Mouse (Mus musculus) embryonic fibroblast, embryonic 13.5 days (primary cell): Measurements from ENCODE around the gene Nbeal1.

ENCODE experiments used
- CTCF ChIP-seq: IDR thresholded peaks from 2 replicates; pipeline ENCODE4 v1.5.1; 2011; ENCODE audit warnings: mild to moderate bottlenecking, control low read depth, low read length, moderate library complexity, borderline replicate concordance; ENCODE audit not compliant: insufficient read depth
- POLR2A ChIP-seq: IDR thresholded peaks from 2 replicates; pipeline ENCODE4 v1.6.1; 2011; ENCODE audit warnings: low read depth, mild to moderate bottlenecking, control low read depth, low read length, moderate library complexity

- TF ChIP-seq POLR2A (no peak), CTCF (no peak)
These were observed 8.1 kb downstream of the Nbeal1 start for GRCm38 (mm10) chr1:60188454-60188853.
